Mouse (Mus musculus) heart, embryonic 14.5 days (tissue): Measurements from ENCODE around the gene Msto1. TPM values are rescaled to one million over a fixed set of nuclear protein-coding genes. Genes with fewer than 3 reads are reported as not detected.
"Not testable (repeated sequence)": the region's sequence is repeated elsewhere in the genome, so short reads cannot be mapped to it uniquely, and the experiment has no call there.

Experiments used
- ATAC-seq: fragments of 200-750 bp; cut with Nextera tagmentation; 2 replicates; pipeline ENCODE4 v1.8.0; 2017; ENCODE audit warnings: low read depth, moderate TSS enrichment; ENCODE audit not compliant: insufficient number of reproducible peaks, insufficient read depth, low FRiP score
- H3K27ac ChIP-seq, 2 experiments: fragments of 200-500 bp in 1 of 2; fragments of 300-500 bp in 1 of 2; sonication (generic) in 1 of 2; replicated peaks in 1 of 2; 2 replicates each; pipeline ENCODE4 v1.5.1; 2012 to 2014; ENCODE audit warnings: low read depth in 2 of 2, low read length in 2 of 2, control low read depth in 1 of 2, mild to moderate bottlenecking in 1 of 2, mixed read lengths in 1 of 2; ENCODE audit not compliant: control insufficient read depth in 1 of 2, insufficient read depth in 1 of 2
- H3K27me3 ChIP-seq: fragments of 300-500 bp; sonication (generic); 2 replicates; pipeline ENCODE4 v1.6.1; 2014; ENCODE audit warnings: mild to moderate bottlenecking, low read length, control low read depth; ENCODE audit not compliant: control insufficient read depth, insufficient read depth
- H3K36me3 ChIP-seq: fragments of 300-500 bp; sonication (generic); 2 replicates; pipeline ENCODE4 v1.6.1; 2014; ENCODE audit warnings: mild to moderate bottlenecking, control low read depth, low read length, mixed read lengths; ENCODE audit not compliant: control insufficient read depth, insufficient read depth
- H3K4me1 ChIP-seq, 2 experiments: fragments of 200-500 bp in 1 of 2; fragments of 300-500 bp in 1 of 2; sonication (generic) in 1 of 2; 2 replicates each; pipeline ENCODE4 v1.6.1; 2012 to 2014; ENCODE audit warnings: low read length in 2 of 2, control low read depth in 1 of 2, mixed read lengths in 1 of 2; ENCODE audit not compliant: control insufficient read depth in 2 of 2, insufficient read depth in 2 of 2
- H3K4me2 ChIP-seq: fragments of 300-500 bp; sonication (generic); 2 replicates; pipeline ENCODE4 v1.6.1; 2014; ENCODE audit warnings: mild to moderate bottlenecking, low read length
- H3K4me3 ChIP-seq, 2 experiments: fragments of 200-500 bp in 1 of 2; fragments of 300-500 bp in 1 of 2; sonication (generic) in 1 of 2; 2 replicates each; pipeline ENCODE4 v1.5.1; 2012 to 2014; ENCODE audit warnings: low read length in 2 of 2, mild to moderate bottlenecking in 2 of 2, control low read depth in 1 of 2, low read depth in 1 of 2, moderate library complexity in 1 of 2; ENCODE audit not compliant: control insufficient read depth in 1 of 2, insufficient read depth in 1 of 2
- H3K9ac ChIP-seq: fragments of 300-500 bp; sonication (generic); 2 replicates; pipeline ENCODE4 v1.6.1; 2014; ENCODE audit warnings: mild to moderate bottlenecking, low read length
- H3K9me3 ChIP-seq: fragments of 300-500 bp; sonication (generic); 2 replicates; pipeline ENCODE4 v1.6.1; 2016; ENCODE audit warnings: low read length, control low read depth; ENCODE audit not compliant: control insufficient read depth
- WGBS: fragments of 180-500 bp; shearing (Covaris S2); extraction: QIAGEN DNeasy Blood & Tissue Kit; methylation state at CpG from one replicate; pipeline ENCODE4 v1.1.7; 2014; 5-methylcytosine and 5-hydroxymethylcytosine counted together
- polyA plus RNA-seq: library from polyadenylated mRNA; unstranded; fragments of >200 nt; fragmentation: Nextera tagmentation; extraction: Ambion mirVana; gene quantifications from 2 replicates; pipeline ENCODE4 v1.2.1, GENCODE M21; 2014

Gene Msto1
- polyA plus RNA-seq, result 47.8 and 49.8 TPM in 2 replicates

GRCm38 (mm10) chr3:88913511-88914383 is at the start of gene Msto1:
TSS of gene Msto1 (minus strand) at chr3:88913999.
- no peaks in the 10 kb centered on the region for H3K27me3 ChIP-seq
- peak within 1 kb of the TSS; percentile 76 to 87 for H3K4me3 ChIP-seq
- H3K36me3 ChIP-seq, result peaks cover 40% of the 10 kb centered on the region
- H3K9ac ChIP-seq, result peak within 1 kb of the TSS; percentile 74
- WGBS, result under 1% methylated on average over 52 of the region's 62 CpGs
- ATAC-seq, result peak; percentile 90
- peak within 1 kb of the TSS; percentile 85 to 93 for H3K27ac ChIP-seq
- peak within 1 kb of the TSS; percentile 88 for H3K4me2 ChIP-seq
- no peaks in the 10 kb centered on the region for H3K9me3 ChIP-seq
- peaks cover 8 to 11% of the 10 kb centered on the region in 2 experiments for H3K4me1 ChIP-seq

- ATAC-seq, H3K4me2 ChIP-seq, H3K4me3 ChIP-seq, H3K27ac ChIP-seq, H3K9ac ChIP-seq, H3K9me3 ChIP-seq, H3K27me3 ChIP-seq, H3K4me1 ChIP-seq: not testable (repeated sequence)
- H3K36me3 ChIP-seq, result peaks cover 21% of the 10 kb centered on the region
These were observed 49.4 kb upstream of the Msto1 start for GRCm38 (mm10) chr3:88963211-88963610.

GRCm38 (mm10) chr3:88953736-88954135 is 39.9 kb upstream of the Msto1 start:
- no peak for ATAC-seq
- Histone ChIP-seq H3K27ac (no peak overlapping the region), H3K4me1 (peaks cover 0 to 31% of the 10 kb centered on the region in 2 experiments; a peak in 2 of 4 replicates)

GRCm38 (mm10) chr3:88953246-88953645 is 39.4 kb upstream of the Msto1 start:
- WGBS, result 83% methylated on average over 4 of the region's 4 CpGs
- Histone ChIP-seq H3K4me1 (peaks cover 0 to 28% of the 10 kb centered on the region in 2 experiments; a peak in 2 of 4 replicates), H3K4me3 (no peak overlapping the region), H3K9me3 (no peaks in the 10 kb centered on the region), H3K27me3 (no peaks in the 10 kb centered on the region), H3K4me2 (no peak overlapping the region), H3K36me3 (no peaks in the 10 kb centered on the region), H3K9ac (no peak overlapping the region), H3K27ac (no peak overlapping the region)
- no peak for ATAC-seq

More at GRCm38 (mm10) chr3:88953736-88954135, 39.9 kb upstream of the Msto1 start:
- H3K36me3 ChIP-seq, result no peaks in the 10 kb centered on the region
- no peak overlapping the region for H3K4me2 ChIP-seq
- no peak overlapping the region for H3K9ac ChIP-seq
- H3K9me3 ChIP-seq, result no peaks in the 10 kb centered on the region
- H3K27me3 ChIP-seq, result no peaks in the 10 kb centered on the region
- H3K4me3 ChIP-seq, result no peak overlapping the region

- Histone ChIP-seq H3K9ac (peak overlapping the region; percentile 97), H3K36me3 (no peaks in the 10 kb centered on the region), H3K9me3 (no peaks in the 10 kb centered on the region), H3K4me1 (peaks cover 0 to 21% of the 10 kb centered on the region in 2 experiments; a peak in 2 of 4 replicates), H3K4me2 (peak overlapping the region; percentile 74), H3K27me3 (no peaks in the 10 kb centered on the region), H3K27ac (peak overlapping the region; percentile 98 to 100), H3K4me3 (peak overlapping the region; percentile 87 to 92)
- ATAC-seq, result no peak
- WGBS, result 2% methylated on average over 5 of the region's 5 CpGs
These were observed 37.6 kb upstream of the Msto1 start for GRCm38 (mm10) chr3:88951327-88951800.

GRCm38 (mm10) chr3:88950576-88951326 is 37.0 kb upstream of the Msto1 start, which contains the start of the genes Ash1l and Dap3:
TSS of gene Ash1l (plus strand) at chr3:88950622.
TSS of gene Dap3 (minus strand) at chr3:88951181.
- WGBS, result under 1% methylated on average over 39 of the region's 64 CpGs
- H3K27ac ChIP-seq, result peak within 1 kb of the TSS; percentile 98 to 100

More at GRCm38 (mm10) chr3:88950576-88951326, 37.0 kb upstream of the Msto1 start, which contains the start of the genes Ash1l and Dap3:
- no peaks in the 10 kb centered on the region for H3K27me3 ChIP-seq
- H3K9me3 ChIP-seq, result no peaks in the 10 kb centered on the region
- no peaks in the 10 kb centered on the region for H3K36me3 ChIP-seq
- H3K4me1 ChIP-seq, result peaks cover 0 to 21% of the 10 kb centered on the region in 2 experiments; a peak in 2 of 4 replicates
- H3K4me2 ChIP-seq, result peak within 1 kb of the TSS; percentile 74
- peak within 1 kb of the TSS; percentile 97 for H3K9ac ChIP-seq
- peak within 1 kb of the TSS; percentile 87 to 92 for H3K4me3 ChIP-seq
- peak; percentile 55 for ATAC-seq
